Mouse (Mus musculus) ES-Bruce4 (cell line): ENCODE measurements around the gene Jun.

Experiments
- CTCF ChIP-seq: IDR thresholded peaks from one replicate; pipeline ENCODE4 v1.8.1; 2011; ENCODE audit warnings: low read depth, low read length
- EP300 ChIP-seq: IDR thresholded peaks from 2 replicates; pipeline ENCODE4 v1.6.1; 2011; ENCODE audit warnings: low read depth, low read length; ENCODE audit not compliant: insufficient read depth
- POLR2A ChIP-seq: IDR thresholded peaks from one replicate; pipeline ENCODE4 v1.8.1; 2011; ENCODE audit warnings: low read length; ENCODE audit not compliant: insufficient read depth

DNA sequence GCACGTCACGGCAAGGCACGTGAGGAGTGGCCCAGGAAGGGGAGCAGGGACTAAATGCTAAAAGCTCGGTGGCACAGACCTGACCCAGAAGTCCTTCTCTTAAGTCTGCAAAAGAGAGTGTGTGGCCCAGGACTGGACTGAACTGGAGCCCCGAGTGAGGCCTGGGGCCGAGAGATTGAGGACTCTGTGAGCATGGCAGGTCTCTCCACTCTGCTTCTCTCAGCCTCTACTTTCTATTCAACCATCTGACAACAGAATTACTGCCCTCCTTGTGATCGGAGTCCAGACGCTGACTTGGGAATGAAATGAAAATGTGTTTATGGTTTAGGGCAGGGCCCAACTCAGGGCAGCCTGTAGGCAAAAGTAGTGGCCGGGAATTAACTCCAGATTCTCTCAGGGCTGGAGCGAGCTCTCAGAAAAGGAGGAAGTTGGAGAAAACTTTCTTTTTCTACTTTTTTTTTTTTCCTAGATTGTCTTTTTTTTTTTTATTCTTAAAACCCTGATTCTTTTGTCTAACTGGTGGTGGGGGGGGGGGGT is 21.3 kb upstream of the Jun start:
- TF ChIP-seq CTCF (no peak), POLR2A (no peak), EP300 (no peak)
